Mouse (Mus musculus) brain, adult 2 months (tissue): ENCODE measurements around the gene Lsm2.
"Not testable (repeated sequence)": the region's sequence is repeated elsewhere in the genome, so short reads cannot be mapped to it uniquely, and the experiment has no call there.

Experiments
- DNase-seq: peaks from one replicate; pipeline ENCODE4 v3.0.0; 2011; ENCODE audit warnings: low read depth, low spot score

Gene Lsm2

GRCm38 (mm10) chr17:34981690-34982180, at the start of gene Lsm2:
Gene Lsm2, plus strand, starts transcription at chr17:34981862.
- peak; percentile 98 for DNase-seq

GRCm38 (mm10) chr17:34932287-34932686, 49.4 kb upstream of the Lsm2 start:
- no peak for DNase-seq

GRCm38 (mm10) chr17:34934031-34934430, 47.6 kb upstream of the Lsm2 start:
- peak; percentile 32 for DNase-seq

DNA sequence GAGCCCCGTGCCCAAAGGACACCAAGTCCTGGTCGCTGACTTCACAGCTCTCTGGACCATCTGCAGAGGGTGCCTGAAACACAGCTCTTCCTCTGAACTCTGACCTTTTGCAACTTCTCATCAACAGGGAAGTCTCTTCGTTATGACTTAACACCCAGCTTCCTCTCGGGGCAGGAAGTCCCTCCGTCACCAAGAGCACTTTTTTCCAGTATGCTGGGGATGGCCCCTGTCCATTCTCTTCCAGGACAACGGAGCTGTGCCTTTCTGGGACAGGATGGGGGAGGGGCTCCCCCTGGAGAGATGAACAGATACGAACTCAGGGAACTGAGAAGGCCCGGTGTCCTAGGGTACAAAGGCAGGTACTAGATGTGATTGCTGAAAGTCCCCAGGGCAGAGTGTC, 46.8 kb upstream of the Lsm2 start:
- no peak for DNase-seq

- DNase-seq = no peak
Observed at GRCm38 (mm10) chr17:34937960-34938505, 43.6 kb upstream of the Lsm2 start.

GRCm38 (mm10) chr17:34941344-34942041, 40.2 kb upstream of the Lsm2 start:
- no peak for DNase-seq

GRCm38 (mm10) chr17:34943128-34943815, 38.4 kb upstream of the Lsm2 start:
- no peak for DNase-seq

DNA sequence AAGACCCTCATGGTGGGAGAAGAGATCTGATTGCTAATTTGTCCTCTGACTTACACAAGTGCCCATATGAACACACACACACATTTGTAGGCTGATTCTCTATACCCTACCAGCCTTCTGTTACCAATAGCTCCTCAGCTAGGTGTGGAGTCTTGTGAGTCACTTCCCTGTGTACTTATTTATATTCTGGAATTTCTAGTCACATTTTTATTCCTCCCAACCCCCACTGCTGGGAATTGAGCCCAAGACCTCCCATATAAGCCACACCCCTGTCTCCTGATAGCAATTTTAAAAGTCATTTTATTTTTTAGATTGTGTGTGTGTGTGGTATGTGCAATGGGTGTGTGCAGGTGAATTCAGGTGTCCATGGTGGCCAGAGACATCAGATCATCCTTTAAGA, 37.3 kb upstream of the Lsm2 start:
- no peak for DNase-seq

GRCm38 (mm10) chr17:34946486-34947140, 35.0 kb upstream of the Lsm2 start:
- DNase-seq = no peak

GRCm38 (mm10) chr17:34947606-34948005, 34.1 kb upstream of the Lsm2 start:
- peak; percentile 43 for DNase-seq

GRCm38 (mm10) chr17:34948721-34949552, 32.7 kb upstream of the Lsm2 start:
- DNase-seq = not testable (repeated sequence)

DNA sequence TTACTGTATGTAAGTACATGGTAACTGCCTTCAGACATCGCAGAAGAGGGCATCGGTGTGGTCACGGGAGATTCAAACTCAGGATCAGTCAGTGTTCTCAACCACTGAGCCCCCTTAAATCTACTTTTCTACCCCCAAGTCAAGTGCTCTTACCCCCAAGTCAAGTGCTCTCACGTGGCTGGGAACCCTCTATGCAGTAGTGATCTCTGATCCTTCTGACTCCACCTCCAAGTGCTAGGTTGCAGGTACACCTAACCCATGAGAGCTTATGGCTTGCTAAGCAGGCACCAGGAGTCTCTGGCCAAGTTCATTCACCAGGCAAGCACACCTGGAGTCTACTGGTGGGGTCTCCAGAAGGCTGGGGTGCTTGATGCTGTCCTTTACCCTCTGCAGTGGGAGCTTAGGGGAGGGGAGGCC, 32.1 kb upstream of the Lsm2 start:
- DNase-seq = no peak

DNA sequence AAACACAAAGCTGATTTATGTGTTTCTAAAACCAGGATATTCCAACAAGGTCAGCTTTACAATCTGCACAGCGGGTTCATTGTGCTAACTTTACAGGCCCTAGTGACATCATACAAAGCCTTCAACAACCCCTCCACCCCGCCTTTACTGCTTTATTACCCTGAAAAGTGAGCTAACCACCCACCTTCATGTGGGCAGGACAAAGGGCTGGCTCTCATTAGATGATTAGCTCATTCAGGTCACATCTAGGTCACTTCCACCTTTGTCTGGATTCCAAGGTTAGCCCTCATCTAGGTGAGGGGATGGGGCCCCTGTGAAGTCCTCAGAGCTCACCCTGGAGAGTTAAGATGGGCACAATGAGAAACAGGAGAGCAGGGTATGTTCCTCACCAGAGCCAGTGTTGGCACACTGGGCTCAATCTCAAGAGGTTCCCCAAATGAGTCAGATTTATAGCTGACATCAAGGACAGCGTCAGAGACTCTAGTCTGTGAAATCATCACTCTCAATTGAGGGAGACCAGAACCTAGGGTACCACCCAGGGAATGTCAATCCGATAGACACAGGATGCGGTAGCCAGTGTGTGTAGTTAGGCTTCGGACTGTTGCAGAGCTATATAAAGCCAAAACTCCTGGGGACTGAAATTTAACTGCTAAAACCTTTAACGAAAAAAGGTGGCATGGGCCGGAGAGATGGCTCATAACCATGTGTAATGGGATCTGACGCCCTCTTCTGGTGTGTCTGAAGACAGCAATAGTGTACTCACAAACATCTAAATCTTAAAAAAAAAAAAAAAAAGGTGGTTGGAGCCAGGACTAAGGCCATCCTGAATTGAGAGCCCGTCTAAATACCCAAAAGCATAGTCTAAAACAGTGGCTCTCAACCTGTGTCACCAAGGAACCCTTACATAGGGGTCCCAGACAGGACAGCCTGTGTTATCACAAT, 30.9 kb upstream of the Lsm2 start:
- no peak for DNase-seq

DNA sequence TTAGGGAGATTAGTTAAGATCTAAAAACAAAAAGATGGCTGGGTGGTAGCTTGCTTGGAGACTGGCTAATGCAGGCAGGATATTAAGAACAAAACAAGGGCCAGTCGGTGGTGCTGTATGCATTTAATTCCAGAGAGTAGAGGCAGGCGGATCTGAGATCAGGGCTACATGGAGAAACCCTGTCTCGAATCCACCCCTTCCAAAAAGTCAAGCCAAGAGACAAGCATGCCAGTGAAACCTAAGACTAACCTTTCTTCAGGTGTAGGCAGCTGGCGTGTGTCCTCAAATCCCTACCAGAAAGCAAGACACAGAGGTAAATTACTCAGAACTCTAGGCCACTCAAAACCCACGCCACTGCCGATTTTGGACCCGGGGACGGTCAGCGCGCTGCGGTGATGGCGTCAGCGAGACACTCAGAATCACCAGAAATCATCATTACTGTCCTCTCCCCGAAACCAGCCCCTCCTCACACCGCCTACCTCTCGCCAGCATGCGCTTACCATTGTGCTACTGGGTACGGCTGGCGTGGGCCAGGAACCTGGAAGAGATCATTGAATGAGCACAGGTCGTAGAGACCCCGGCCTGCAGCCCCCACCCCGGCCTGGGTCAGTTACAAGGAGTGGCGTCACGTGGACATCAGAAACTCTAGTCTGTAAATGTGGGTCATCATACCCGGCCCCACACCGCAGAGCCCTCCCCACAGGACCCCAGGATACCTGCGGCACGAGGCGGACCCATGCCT, 29.9 kb upstream of the Lsm2 start:
- peak; percentile 53 for DNase-seq

- peak; percentile 85 for DNase-seq
Observed at GRCm38 (mm10) chr17:34952378-34953040, 29.2 kb upstream of the Lsm2 start.

DNA sequence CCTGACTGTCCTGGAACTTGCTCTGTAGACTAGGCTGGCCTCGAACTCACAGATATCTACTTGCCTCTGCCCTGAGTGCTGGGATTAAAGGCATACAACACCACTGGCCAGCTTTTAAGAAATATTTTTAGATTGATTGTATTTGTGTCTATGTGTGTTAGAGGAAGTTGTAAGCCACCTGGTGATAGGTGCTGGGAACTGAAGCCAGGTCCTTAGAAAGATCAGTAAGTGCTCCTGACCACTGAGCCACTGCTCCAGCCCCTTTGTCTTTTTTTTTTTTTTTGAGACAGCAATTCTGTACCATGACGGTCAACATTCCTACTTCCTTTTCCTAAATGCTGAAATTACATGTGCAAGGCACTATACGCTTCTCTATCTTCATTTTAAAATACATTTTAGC, 28.4 kb upstream of the Lsm2 start:
- DNase-seq = no peak

- DNase-seq = no peak
Observed at GRCm38 (mm10) chr17:34953904-34954303, 27.8 kb upstream of the Lsm2 start.

DNA sequence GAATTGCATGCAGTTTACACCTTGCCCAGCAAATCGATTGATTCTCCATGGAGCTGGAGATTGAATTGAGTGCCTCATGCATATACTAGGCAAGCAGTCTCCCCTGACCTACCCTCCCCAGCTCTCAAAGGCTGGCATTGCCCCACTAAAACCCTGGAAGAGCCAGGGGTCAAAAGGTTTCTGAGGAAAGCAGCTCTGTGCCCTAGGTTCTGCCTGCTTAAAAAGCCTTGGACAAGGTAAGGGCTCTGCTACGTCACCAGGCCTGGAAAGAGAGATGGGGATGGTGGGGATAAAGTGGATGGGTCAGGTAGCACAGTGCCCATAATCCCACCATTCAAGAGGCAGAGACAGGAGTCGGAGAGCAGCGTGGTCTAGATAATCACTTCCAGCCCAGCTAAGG, 26.8 kb upstream of the Lsm2 start:
- DNase-seq = no peak

DNA sequence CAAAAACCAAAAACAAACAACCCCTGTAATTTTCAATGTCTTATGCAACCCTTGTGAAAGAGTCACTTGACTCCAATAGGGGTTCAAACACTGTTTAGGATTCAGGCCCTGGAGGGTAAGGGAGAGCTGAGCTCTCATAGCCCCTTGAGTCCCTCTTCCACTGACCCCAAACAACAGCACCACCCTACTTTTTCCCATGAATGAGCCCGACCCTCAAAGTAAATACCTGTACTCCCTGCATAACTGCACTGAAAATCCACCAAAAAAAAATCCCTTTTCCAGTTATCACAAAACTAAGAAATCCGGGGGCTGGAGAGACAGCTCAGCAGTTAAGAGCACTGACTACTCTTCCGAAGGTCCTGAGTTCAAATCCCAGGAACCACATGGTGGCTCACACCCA, 25.8 kb upstream of the Lsm2 start:
- DNase-seq = no peak
